In genomic region chrX:145545060-145545459, GRCm38 (mm10) we compare ENCODE assay signal across 33 mouse cellular contexts.
"Had no signal": no experiment of that assay in that cellular context is flagged by ENCODE, and none has a peak within 500 bp of the region (broad histone marks: within the 10 kb centered on the region; RNA-seq: fewer than 3 reads in every experiment).

No protein-coding gene starts in this region.

- H3K4me1 ChIP-seq: heart, embryonic 12.5 days; heart, embryonic 13.5 days; heart, embryonic 15.5 days; hindbrain, embryonic 10.5 days; hindbrain, embryonic 12.5 days; hindbrain, embryonic 15.5 days; intestine, embryonic 15.5 days; kidney, embryonic 15.5 days had no signal

- H3K27me3 ChIP-seq: heart, embryonic 12.5 days; heart, embryonic 13.5 days; heart, embryonic 15.5 days; hindbrain, embryonic 12.5 days; hindbrain, embryonic 13.5 days; hindbrain, embryonic 15.5 days; intestine, embryonic 15.5 days had no signal

- H3K27ac ChIP-seq: heart, embryonic 13.5 days; heart, embryonic 15.5 days; hindbrain, embryonic 10.5 days; hindbrain, embryonic 12.5 days; hindbrain, embryonic 13.5 days; hindbrain, embryonic 14.5 days; hindbrain, embryonic 15.5 days; hindbrain, postnatal 0 days; intestine, embryonic 15.5 days; kidney, embryonic 15.5 days; kidney, postnatal 0 days; layer of hippocampus, adult 2 months; left cerebral cortex, adult 2 months had no signal

- H3K9me3 ChIP-seq: heart, embryonic 12.5 days; heart, embryonic 13.5 days; heart, embryonic 15.5 days; hindbrain, embryonic 10.5 days; hindbrain, embryonic 12.5 days; hindbrain, embryonic 13.5 days; hindbrain, embryonic 15.5 days; intestine, embryonic 15.5 days; kidney, embryonic 15.5 days had no signal

- ATAC-seq: hindbrain, embryonic 16.5 days; hindbrain, postnatal 0 days; inflammation-experienced regulatory T-cells, adult 6 months had no signal

- H3K36me3 ChIP-seq: heart, embryonic 12.5 days; heart, embryonic 13.5 days; heart, embryonic 15.5 days; hindbrain, embryonic 10.5 days; hindbrain, embryonic 12.5 days; hindbrain, embryonic 13.5 days; hindbrain, embryonic 15.5 days; intestine, embryonic 15.5 days; kidney, embryonic 15.5 days had no signal

- H3K4me2 ChIP-seq: heart, embryonic 11.5 days; heart, embryonic 12.5 days; heart, embryonic 13.5 days; heart, embryonic 15.5 days; hindbrain, embryonic 12.5 days; hindbrain, embryonic 13.5 days; hindbrain, embryonic 14.5 days; hindbrain, embryonic 15.5 days; intestine, embryonic 15.5 days; kidney, embryonic 15.5 days had no signal

- H3K9ac ChIP-seq: heart, embryonic 12.5 days; heart, embryonic 13.5 days; heart, embryonic 15.5 days; hindbrain, embryonic 12.5 days; hindbrain, embryonic 13.5 days; hindbrain, embryonic 14.5 days; hindbrain, embryonic 15.5 days; intestine, embryonic 15.5 days; kidney, embryonic 15.5 days had no signal

- DNase-seq: heart, postnatal 10 days; heart, postnatal 14 days; heart, postnatal 36 days; heart, postnatal 4 days; kidney, adult 11 months; kidney, adult 18-20 months; kidney, adult 2 months; kidney, adult 8-10 months; kidney, adult 9 months; kidney, postnatal 10 days; kidney, postnatal 14 days; kidney, postnatal 25 days; kidney, postnatal 36 days; kidney, postnatal 4 days; layer of hippocampus, adult 9-11 months; layer of hippocampus, postnatal 36 days had no signal

- H3K4me3 ChIP-seq: heart, embryonic 12.5 days; heart, embryonic 13.5 days; heart, embryonic 15.5 days; hindbrain, embryonic 10.5 days; hindbrain, embryonic 12.5 days; hindbrain, embryonic 13.5 days; hindbrain, embryonic 15.5 days; intestine, embryonic 15.5 days; kidney, embryonic 15.5 days; layer of hippocampus, adult 2 months; left cerebral cortex, adult 2 months had no signal
